Mouse (Mus musculus): ENCODE measurements around the gene Cnp. TPM values are rescaled to one million over a fixed set of nuclear protein-coding genes. Genes with fewer than 3 reads are reported as not detected.

Cnp gene
- polyA plus RNA-seq, 1 experiment: 17.1 TPM

DNA sequence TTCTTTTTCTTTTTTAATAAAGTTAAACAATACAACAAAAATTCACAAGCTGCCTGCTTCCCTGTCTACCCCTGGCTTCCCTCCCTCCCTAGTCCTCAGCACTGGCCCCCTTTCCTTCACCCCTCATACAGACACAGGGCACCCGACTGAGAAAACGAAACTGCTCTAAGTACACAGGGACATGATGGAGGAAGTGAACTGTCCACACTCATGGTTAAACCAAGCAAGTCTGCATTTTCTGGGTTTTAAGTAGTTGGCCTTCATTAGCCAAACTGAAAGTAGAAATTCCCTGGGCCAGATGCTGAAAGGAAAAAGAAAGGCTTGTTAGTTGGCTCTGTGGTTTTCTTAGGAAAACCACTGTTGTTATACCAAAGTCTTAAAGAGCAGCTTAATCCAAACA lies 8.1 kb downstream of the Cnp start:
- H3K27me3 ChIP-seq (replicated peaks): no peaks in the 10 kb centered on the region
- H3K9me3 ChIP-seq: no peaks in the 10 kb centered on the region
- peaks cover 76% of the 10 kb centered on the region for H3K4me1 ChIP-seq
- H3K36me3 ChIP-seq (replicated peaks; ENCODE audit: low read length): peaks cover 100% of the 10 kb centered on the region
- no peak overlapping the region for H3K4me3 ChIP-seq (replicated peaks)
- no peak for TF ChIP-seq FLI1 (IDR thresholded peaks at IDR 0.05; ENCODE audit: low read length)
- no peak for TF ChIP-seq GATA1 (IDR thresholded peaks at IDR 0.05; ENCODE audit: borderline replicate concordance, low read length)

DNA sequence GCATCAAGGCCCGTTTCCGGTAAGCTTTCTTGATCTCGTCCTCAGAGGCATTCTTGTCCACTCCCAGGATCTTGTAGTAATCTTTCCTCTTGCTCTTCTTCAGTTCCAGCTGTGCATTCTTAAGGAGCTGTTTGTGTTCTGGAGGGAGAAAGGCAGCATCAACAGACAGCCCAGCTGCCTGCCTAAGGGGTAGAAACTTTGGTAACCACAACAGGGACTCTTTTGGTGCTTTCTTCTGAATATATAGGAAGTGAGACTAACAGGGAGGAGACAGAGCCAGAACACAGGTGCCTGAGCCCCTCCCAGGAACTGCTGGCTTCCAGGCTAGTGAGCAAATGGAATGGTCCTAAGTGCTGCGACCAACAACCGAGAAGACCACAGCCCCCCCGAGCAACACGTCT lies 9.9 kb downstream of the Cnp start:
- Histone ChIP-seq H3K27me3 (replicated peaks) (no peaks in the 10 kb centered on the region), H3K4me1 (peaks cover 76% of the 10 kb centered on the region), H3K36me3 (replicated peaks; ENCODE audit: low read length) (peaks cover 98% of the 10 kb centered on the region), H3K4me3 (replicated peaks) (no peak overlapping the region), H3K9me3 (no peaks in the 10 kb centered on the region)
- no peak for TF ChIP-seq FLI1 (IDR thresholded peaks at IDR 0.05; ENCODE audit: low read length)
- TF ChIP-seq GATA1 (IDR thresholded peaks at IDR 0.05; ENCODE audit: borderline replicate concordance, low read length): no peak

DNA sequence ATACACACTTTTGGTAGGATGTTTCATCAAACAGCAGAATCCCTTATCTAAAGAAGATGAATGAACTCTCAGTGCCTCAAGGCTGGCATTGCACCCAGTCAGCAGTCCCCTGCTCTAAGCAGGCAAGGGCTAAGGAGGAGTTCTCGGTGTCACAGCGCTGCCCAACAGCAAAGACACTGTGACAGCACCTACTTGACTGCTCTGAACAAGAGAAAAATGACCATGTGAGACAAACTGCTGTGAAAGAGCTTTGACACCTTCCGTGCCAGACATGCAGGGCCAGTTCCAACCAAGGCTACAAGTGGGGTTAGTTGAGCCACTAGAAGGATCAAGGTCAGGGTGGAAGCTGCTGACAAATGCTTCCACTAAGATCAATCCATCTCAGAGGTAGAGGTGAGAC lies 10.4 kb downstream of the Cnp start:
- Histone ChIP-seq H3K27me3 (replicated peaks) (no peaks in the 10 kb centered on the region), H3K36me3 (replicated peaks; ENCODE audit: low read length) (peaks cover 98% of the 10 kb centered on the region), H3K4me1 (peaks cover 79% of the 10 kb centered on the region), H3K9me3 (no peaks in the 10 kb centered on the region), H3K4me3 (replicated peaks) (no peak overlapping the region)
- TF ChIP-seq GATA1 (IDR thresholded peaks at IDR 0.05; ENCODE audit: borderline replicate concordance, low read length) (no peak), FLI1 (IDR thresholded peaks at IDR 0.05; ENCODE audit: low read length) (no peak)

DNA sequence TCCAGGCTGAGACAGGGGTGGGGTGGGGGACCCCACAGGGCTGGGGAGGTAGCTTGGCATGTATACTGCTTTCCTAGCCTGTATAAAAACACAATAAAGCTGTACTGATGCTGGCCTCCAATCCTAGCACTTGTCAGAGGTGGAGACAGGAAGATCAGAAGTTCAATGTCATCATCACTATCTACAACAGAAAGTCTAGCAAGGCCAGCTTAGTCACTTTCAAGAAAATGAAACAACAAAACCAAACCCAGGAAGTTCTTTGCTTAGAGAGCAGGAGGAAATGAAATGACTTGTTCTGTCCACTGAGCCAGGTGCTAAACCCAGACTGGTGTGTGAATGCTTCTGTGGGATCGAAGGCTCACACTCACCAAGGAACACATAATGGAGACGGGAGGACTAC lies 13.8 kb downstream of the Cnp start:
- Histone ChIP-seq H3K9me3 (no peaks in the 10 kb centered on the region), H3K4me1 (peaks cover 58% of the 10 kb centered on the region), H3K4me3 (replicated peaks) (peak overlapping the region; percentile 59), H3K27me3 (replicated peaks) (no peaks in the 10 kb centered on the region), H3K36me3 (replicated peaks; ENCODE audit: low read length) (peaks cover 98% of the 10 kb centered on the region)
- TF ChIP-seq GATA1 (IDR thresholded peaks at IDR 0.05; ENCODE audit: borderline replicate concordance, low read length) (no peak), FLI1 (IDR thresholded peaks at IDR 0.05; ENCODE audit: low read length) (no peak)

DNA sequence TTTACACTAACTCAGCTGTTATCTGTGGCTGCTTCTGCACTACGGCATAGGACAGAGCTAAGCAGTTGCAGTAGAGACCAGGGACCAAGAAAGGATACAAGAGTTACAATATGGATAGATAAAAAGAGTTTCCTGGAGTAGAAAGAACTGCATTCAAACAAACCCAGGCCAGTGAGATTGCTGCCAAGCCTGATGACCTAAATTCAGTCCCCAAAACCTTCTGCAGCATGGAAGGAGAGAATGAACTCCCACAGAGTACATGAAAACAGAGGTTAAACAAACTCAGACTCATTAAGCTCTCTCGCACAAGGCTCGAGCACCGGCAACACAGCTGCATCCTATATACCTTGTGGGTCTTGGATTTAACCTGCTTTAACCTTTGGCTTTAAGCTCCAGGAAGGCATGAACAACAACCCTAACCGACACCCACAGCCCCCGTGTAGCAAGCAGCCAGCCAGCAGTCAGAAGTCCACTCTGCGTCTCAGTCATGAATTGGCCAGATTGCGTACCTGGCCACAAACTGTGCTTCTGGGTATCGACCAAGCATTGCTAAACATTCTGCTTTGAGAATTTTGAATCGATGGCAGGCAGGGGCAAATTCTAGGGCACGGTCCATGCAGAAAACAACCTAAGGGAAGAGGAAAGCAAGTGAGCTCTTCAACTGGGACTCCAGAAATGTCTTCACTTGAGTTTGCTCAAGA lies 17.8 kb downstream of the Cnp start:
- no peaks in the 10 kb centered on the region for H3K9me3 ChIP-seq

DNA sequence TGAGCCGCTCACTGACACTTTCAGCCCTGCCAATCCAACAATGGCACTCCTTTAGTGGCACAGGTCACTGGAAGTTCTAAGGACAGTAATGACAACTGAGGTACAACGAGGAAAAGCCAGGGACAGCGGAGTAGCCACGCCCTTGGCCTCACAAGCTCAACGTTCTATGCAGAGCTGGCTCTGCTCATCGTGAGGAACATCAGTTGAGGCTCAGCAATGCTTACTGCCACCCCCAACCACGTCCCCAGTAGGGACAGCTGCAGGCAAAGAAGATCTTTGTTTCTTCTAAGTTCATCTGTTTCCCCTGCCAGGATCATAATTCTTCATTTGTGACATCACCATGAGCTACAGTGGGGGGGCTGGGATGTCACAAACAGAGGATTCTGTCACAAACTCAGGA lies 19.9 kb downstream of the Cnp start:
- Histone ChIP-seq H3K9me3 (no peaks in the 10 kb centered on the region), H3K36me3 (replicated peaks; ENCODE audit: low read length) (peaks cover 100% of the 10 kb centered on the region), H3K27me3 (replicated peaks) (no peaks in the 10 kb centered on the region), H3K4me3 (replicated peaks) (no peak overlapping the region), H3K4me1 (peaks cover 3% of the 10 kb centered on the region)
- TF ChIP-seq GATA1 (IDR thresholded peaks at IDR 0.05; ENCODE audit: borderline replicate concordance, low read length) (no peak), FLI1 (IDR thresholded peaks at IDR 0.05; ENCODE audit: low read length) (no peak)

More for the DNA sequence above, 17.8 kb downstream of the Cnp start:
- H3K36me3 ChIP-seq (replicated peaks; ENCODE audit: low read length): peaks cover 98% of the 10 kb centered on the region
- H3K27me3 ChIP-seq (replicated peaks): no peaks in the 10 kb centered on the region
- no peak overlapping the region for H3K4me3 ChIP-seq (replicated peaks)
- peaks cover 23% of the 10 kb centered on the region for H3K4me1 ChIP-seq
- TF ChIP-seq GATA1 (IDR thresholded peaks at IDR 0.05; ENCODE audit: borderline replicate concordance, low read length) (no peak), FLI1 (IDR thresholded peaks at IDR 0.05; ENCODE audit: low read length) (no peak)

DNA sequence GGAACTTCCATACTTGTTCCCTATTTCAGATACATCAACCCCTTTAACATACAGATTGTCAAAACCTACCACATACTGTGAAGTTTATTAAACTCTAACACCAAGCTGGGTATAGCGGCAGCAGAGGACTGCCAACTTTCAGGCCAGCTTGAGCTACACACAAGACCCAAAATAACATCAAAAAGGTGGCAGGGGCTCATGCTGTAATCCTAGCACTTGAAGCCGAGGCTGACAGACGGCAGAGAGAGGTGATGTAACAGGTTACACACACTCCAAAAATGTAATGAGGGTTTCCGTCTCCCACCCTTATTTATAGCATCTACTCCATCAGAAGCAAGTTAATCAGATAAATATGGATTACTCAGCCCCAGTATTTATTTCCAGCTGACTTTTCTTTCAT lies 20.8 kb downstream of the Cnp start:
- H3K4me3 ChIP-seq (replicated peaks): no peak overlapping the region
- no peaks in the 10 kb centered on the region for H3K9me3 ChIP-seq
- H3K4me1 ChIP-seq: no peaks in the 10 kb centered on the region
- peaks cover 100% of the 10 kb centered on the region for H3K36me3 ChIP-seq (replicated peaks; ENCODE audit: low read length)
- H3K27me3 ChIP-seq (replicated peaks): no peaks in the 10 kb centered on the region
- no peak for TF ChIP-seq GATA1 (IDR thresholded peaks at IDR 0.05; ENCODE audit: borderline replicate concordance, low read length)

DNA sequence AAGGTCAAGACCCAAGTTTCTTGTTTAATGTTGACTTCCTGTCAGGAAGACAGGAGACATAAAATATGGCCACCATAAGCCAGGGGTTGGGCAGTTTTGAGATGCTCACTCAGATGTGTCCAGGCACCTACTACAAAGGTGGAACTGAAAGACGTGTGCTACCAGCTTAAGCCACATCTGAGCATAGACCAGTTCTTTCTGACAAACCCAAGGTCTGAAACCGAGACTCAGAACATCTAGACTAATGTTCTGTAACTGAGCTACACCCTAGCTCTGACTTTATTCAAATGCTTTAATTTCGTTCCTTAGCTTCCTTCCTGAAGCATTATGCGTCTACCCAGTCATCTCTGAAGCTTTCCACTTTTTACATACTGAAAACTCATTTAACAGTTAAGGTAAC lies 23.4 kb downstream of the Cnp start:
- H3K4me3 ChIP-seq (replicated peaks): no peak overlapping the region
- H3K9me3 ChIP-seq: no peaks in the 10 kb centered on the region
- H3K4me1 ChIP-seq: peaks cover 16% of the 10 kb centered on the region
- H3K27me3 ChIP-seq (replicated peaks): no peaks in the 10 kb centered on the region
- TF ChIP-seq GATA1 (IDR thresholded peaks at IDR 0.05; ENCODE audit: borderline replicate concordance, low read length): no peak
- no peak for TF ChIP-seq FLI1 (IDR thresholded peaks at IDR 0.05; ENCODE audit: low read length)
- peaks cover 96% of the 10 kb centered on the region for H3K36me3 ChIP-seq (replicated peaks; ENCODE audit: low read length)

DNA sequence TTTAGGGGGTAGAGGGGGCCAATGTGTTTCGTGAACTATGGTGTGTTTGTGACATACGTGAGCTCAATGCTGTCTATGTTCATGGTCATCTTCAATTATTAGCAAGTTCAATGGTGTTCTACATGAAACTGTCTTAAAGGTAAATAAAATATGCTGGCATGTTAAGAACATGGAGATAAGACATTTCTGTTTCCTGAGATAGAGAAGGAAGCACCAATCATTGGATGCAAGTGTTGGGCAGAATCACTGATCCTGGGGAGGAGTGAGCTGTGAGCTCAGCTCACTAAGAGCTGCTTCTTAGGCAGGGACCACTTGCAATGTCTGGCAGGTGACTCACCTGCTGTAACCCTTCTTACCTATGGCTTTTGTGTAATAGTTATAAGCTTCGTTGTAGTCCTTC lies 26.7 kb downstream of the Cnp start:
- H3K4me3 ChIP-seq (replicated peaks): no peak overlapping the region
- H3K9me3 ChIP-seq: no peaks in the 10 kb centered on the region
- TF ChIP-seq GATA1 (IDR thresholded peaks at IDR 0.05; ENCODE audit: borderline replicate concordance, low read length) (no peak), FLI1 (IDR thresholded peaks at IDR 0.05; ENCODE audit: low read length) (no peak)
- H3K4me1 ChIP-seq: peaks cover 47% of the 10 kb centered on the region
- peaks cover 83% of the 10 kb centered on the region for H3K36me3 ChIP-seq (replicated peaks; ENCODE audit: low read length)
- H3K27me3 ChIP-seq (replicated peaks): no peaks in the 10 kb centered on the region

DNA sequence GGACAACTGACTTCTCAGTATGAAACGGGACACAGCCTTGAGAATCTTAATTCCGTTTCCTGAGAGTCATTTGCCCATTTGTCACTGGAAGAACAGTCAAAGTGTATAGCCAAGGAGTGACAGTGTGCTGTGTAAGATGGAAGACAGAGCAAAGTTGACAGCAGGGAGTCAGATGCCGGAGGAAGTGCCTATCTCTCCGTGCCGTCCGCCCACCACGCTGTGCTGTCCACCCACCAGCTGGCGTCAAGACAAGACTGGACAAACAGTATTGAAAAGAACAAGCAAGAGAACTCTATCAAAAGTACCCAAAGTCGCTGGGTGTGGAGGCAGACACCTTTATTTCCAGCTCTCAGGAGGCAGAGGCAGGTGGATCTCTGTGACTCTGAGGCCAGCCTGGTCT lies 28.5 kb downstream of the Cnp start:
- TF ChIP-seq GATA1 (IDR thresholded peaks at IDR 0.05; ENCODE audit: borderline replicate concordance, low read length) (no peak), FLI1 (IDR thresholded peaks at IDR 0.05; ENCODE audit: low read length) (no peak)
- Histone ChIP-seq H3K36me3 (replicated peaks; ENCODE audit: low read length) (peaks cover 79% of the 10 kb centered on the region), H3K4me3 (replicated peaks) (peak overlapping the region; percentile 76), H3K4me1 (peaks cover 49% of the 10 kb centered on the region), H3K27me3 (replicated peaks) (no peaks in the 10 kb centered on the region), H3K9me3 (no peaks in the 10 kb centered on the region)

Data from megakaryocyte, embryonic 14.5 days (primary cell).